Mouse (Mus musculus) forebrain, postnatal 0 days (tissue): ENCODE data around the gene Pou1f1. TPM values are rescaled to one million over a fixed set of nuclear protein-coding genes. Genes with fewer than 3 reads are reported as not detected.

ENCODE experiments used
- ATAC-seq: fragments of 200-750 bp; cut with Nextera tagmentation; 2 replicates; pipeline ENCODE4 v1.8.0; 2017; ENCODE audit warnings: mild to moderate bottlenecking, moderate library complexity
- DNase-seq: peaks from one replicate; pipeline ENCODE4 v3.0.0-alpha.2; 2015
- H3K27ac ChIP-seq: fragments of 300-500 bp; sonication (generic); 2 replicates; pipeline ENCODE4 v1.5.1; 2014; ENCODE audit warnings: low read depth, mild to moderate bottlenecking, antibody characterized with exemption, low read length, moderate library complexity, mixed read lengths
- H3K27me3 ChIP-seq: fragments of 300-500 bp; sonication (generic); 2 replicates; pipeline ENCODE4 v1.6.1; 2014; ENCODE audit warnings: mild to moderate bottlenecking, low read length, mixed read lengths; ENCODE audit not compliant: insufficient read depth
- H3K36me3 ChIP-seq: fragments of 300-500 bp; sonication (generic); 2 replicates; pipeline ENCODE4 v1.6.1; 2014; ENCODE audit warnings: mild to moderate bottlenecking, moderate library complexity; ENCODE audit not compliant: insufficient read depth
- H3K4me1 ChIP-seq: fragments of 300-500 bp; sonication (generic); 2 replicates; pipeline ENCODE4 v1.6.1; 2014; ENCODE audit warnings: antibody characterized with exemption; ENCODE audit not compliant: insufficient read depth
- H3K4me2 ChIP-seq: fragments of 300-500 bp; sonication (generic); 2 replicates; pipeline ENCODE4 v1.6.1; 2014; ENCODE audit warnings: low read depth, mild to moderate bottlenecking, moderate library complexity
- H3K4me3 ChIP-seq: fragments of 300-500 bp; sonication (generic); 2 replicates; pipeline ENCODE4 v1.5.1; 2014; ENCODE audit warnings: low read depth, low read length, mixed read lengths
- H3K9ac ChIP-seq: fragments of 300-500 bp; sonication (generic); 2 replicates; pipeline ENCODE4 v1.6.1; 2014; ENCODE audit warnings: mild to moderate bottlenecking
- H3K9me3 ChIP-seq: fragments of 300-500 bp; sonication (generic); 2 replicates; pipeline ENCODE4 v1.6.1; 2016; ENCODE audit warnings: low read length
- CTCF ChIP-seq: sonication (generic); IDR thresholded peaks from 2 replicates; pipeline ENCODE4 v1.5.1; 2016; ENCODE audit warnings: antibody characterized with exemption, control low read depth, low read depth
- WGBS: fragments of 180-500 bp; shearing (Covaris S2); extraction: QIAGEN DNeasy Blood & Tissue Kit; methylation state at CpG from one replicate; pipeline ENCODE4 v1.1.7; 2014; 5-methylcytosine and 5-hydroxymethylcytosine counted together
- polyA plus RNA-seq: library from polyadenylated mRNA; unstranded; fragments of >200 nt; fragmentation: Nextera tagmentation; extraction: Ambion mirVana; gene quantifications from 2 replicates; pipeline ENCODE4 v1.2.1, GENCODE M21; 2015
- total RNA-seq: library from RNA; depleted of rRNA; stranded (reverse); fragments of >200 nt; gene quantifications from 2 replicates; pipeline ENCODE4 v1.2.3, GENCODE M21; 2014; rRNA removed

Gene Pou1f1
- total and polyA plus RNA-seq, 2 experiments from 2014 or later = not detected

DNA sequence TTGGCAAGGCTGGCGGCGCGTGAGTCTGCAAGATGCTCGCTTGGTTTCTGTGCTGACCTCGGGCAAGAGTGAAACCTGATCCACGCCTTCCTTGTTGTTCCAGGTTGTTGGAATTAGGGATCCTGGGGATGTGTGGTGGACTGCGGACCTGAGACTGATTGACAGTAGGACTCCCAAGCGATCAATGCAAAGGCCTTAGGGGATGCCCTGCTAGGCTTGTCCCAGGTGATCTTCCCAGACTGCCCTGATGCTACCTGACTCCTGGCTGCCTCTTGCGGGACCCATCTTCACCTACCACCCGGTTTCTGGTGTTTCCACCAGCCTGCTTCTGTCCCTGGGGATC is 42.5 kb downstream of the Pou1f1 start:
- TF ChIP-seq CTCF = no peak
- Histone ChIP-seq H3K36me3 (no peaks in the 10 kb centered on the region), H3K4me3 (peak overlapping the region; percentile 82), H3K4me2 (peak overlapping the region; percentile 75), H3K9ac (peak overlapping the region; percentile 79), H3K27me3 (no peaks in the 10 kb centered on the region), H3K9me3 (no peaks in the 10 kb centered on the region), H3K27ac (peak overlapping the region; percentile 63; the same call in 1 of the 2 replicates), H3K4me1 (no peaks in the 10 kb centered on the region)
- WGBS = 1% methylated on average over 10 of the region's 10 CpGs
- ATAC-seq = peak; percentile 54
- DNase-seq = no peak

DNA sequence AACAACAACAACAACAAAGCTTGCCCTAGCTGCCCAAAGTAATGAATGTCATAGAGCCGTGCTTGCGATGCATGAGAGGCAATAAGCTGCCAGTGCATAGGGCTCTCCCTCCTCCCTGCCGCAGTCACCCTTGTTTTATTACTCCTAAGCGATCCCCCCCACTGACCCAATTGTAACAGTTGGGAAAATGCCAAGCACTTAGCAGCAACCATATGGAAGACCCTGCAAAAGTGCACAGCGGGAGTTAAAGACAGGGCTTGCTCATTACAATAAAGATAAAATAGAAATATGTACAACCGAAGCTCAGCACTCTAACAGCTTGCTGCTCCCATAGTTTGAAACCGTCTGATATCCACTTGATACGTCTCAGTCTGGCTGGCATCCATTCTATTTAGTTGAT is 44.0 kb downstream of the Pou1f1 start:
- DNase-seq (no peak), ATAC-seq (no peak)
- Histone ChIP-seq H3K9me3 (no peaks in the 10 kb centered on the region), H3K4me3 (no peak overlapping the region), H3K27ac (no peak overlapping the region), H3K27me3 (no peaks in the 10 kb centered on the region), H3K9ac (no peak overlapping the region), H3K4me1 (no peaks in the 10 kb centered on the region), H3K4me2 (no peak overlapping the region), H3K36me3 (no peaks in the 10 kb centered on the region)
- 44% methylated on average over 8 of the region's 8 CpGs for WGBS
- TF ChIP-seq CTCF = no peak

DNA sequence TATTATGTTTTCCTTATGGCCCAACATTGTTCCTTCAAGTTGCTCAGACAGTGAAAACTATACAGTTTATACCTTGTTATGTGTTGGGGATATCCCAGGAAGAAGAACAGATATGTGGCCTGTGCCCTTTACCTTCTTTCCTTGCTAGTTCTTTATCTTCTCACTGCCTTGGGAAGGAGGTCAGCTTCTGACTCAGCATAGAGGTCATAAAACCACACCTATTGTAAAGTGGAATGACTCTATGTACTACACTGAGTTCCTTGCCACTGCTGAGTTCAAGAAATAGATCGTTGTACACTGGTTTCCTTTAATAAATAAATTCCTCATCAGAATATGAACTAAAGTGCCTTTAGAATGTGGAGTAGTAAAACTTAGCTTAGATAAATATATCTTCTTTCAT is 44.6 kb downstream of the Pou1f1 start:
- Histone ChIP-seq H3K4me3 (no peak overlapping the region), H3K4me1 (no peaks in the 10 kb centered on the region), H3K4me2 (no peak overlapping the region), H3K36me3 (no peaks in the 10 kb centered on the region), H3K9ac (no peak overlapping the region), H3K9me3 (no peaks in the 10 kb centered on the region), H3K27me3 (no peaks in the 10 kb centered on the region), H3K27ac (no peak overlapping the region)
- ATAC-seq (no peak), DNase-seq (no peak)
- no peak for TF ChIP-seq CTCF
- 94% methylated on average over 1 of the region's 1 CpGs for WGBS

DNA sequence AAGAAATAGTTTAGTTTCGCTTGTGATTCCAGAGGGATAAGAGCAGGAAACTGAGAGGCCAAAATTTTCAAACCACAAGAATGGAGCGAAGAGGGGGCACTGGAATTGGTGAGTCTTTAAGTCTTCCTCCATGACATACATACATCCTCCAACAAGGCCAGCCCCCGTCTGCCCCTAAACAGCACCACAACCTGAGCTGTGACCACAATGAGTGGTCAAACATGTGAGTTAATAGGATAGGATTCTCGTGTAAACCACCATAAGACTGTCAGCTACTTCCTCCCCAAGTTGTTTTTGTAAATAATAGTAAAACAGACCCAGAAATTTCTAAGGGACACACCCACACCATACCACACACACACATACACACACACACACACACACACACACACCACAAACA is 48.5 kb downstream of the Pou1f1 start:
- H3K9me3 ChIP-seq = no peaks in the 10 kb centered on the region
- no peaks in the 10 kb centered on the region for H3K36me3 ChIP-seq
- H3K4me2 ChIP-seq = no peak overlapping the region
- DNase-seq (no peak), ATAC-seq (no peak)
- no peaks in the 10 kb centered on the region for H3K4me1 ChIP-seq
- H3K27me3 ChIP-seq = no peaks in the 10 kb centered on the region
- no peak overlapping the region for H3K9ac ChIP-seq
- 80% methylated on average over 4 of the region's 4 CpGs for WGBS
- no peak for TF ChIP-seq CTCF
- no peak overlapping the region for H3K27ac ChIP-seq
- H3K4me3 ChIP-seq = no peak overlapping the region

DNA sequence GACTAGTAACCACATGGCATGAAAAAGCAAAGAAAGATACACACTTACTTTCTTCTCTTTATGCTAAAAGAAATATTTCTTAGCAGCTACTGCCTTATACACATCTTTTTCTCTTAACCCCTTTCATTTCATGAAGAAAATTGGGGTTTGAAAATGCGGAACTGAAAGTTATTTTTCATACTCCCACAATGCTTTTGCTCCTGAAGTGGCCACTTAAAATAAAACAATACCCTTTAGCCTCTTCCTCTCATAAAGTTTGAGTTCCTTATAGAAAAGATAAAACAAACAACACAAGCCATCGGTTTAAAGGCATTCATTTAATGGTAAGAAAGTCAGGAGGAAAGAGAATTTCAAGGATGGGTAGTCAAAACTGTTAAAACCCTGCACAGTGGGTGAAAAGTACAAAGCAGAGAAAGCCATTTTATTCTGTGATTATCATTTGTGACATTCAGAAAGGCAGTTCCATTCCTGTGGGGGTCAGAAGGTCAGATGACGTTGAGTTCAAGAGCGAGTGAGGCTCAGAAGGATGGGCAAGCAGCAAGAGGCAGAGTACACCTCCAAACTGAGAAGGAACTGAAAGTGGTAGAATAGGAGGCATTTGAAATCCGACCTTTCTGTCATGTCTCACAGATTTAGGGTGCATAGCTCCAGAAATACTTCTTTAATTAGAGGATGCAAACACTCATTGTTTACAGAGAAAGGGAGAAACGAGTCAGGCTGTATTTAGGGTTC is 57.2 kb downstream of the Pou1f1 start:
- Histone ChIP-seq H3K4me1 (no peaks in the 10 kb centered on the region), H3K4me2 (no peak overlapping the region), H3K27ac (no peak overlapping the region), H3K27me3 (no peaks in the 10 kb centered on the region), H3K36me3 (no peaks in the 10 kb centered on the region), H3K4me3 (no peak overlapping the region), H3K9ac (no peak overlapping the region), H3K9me3 (no peaks in the 10 kb centered on the region)
- 53% methylated on average over 6 of the region's 6 CpGs for WGBS
- DNase-seq (no peak), ATAC-seq (no peak)
- TF ChIP-seq CTCF = no peak

Other genes with a start within 250 kb of the Pou1f1 start
- 63.1 and 65.0 TPM in 2 replicates for gene Chmp2b, start 42.2 kb downstream of the Pou1f1 start, total RNA-seq
- gene Chmp2b, start 42.2 kb downstream of the Pou1f1 start, polyA plus RNA-seq = 124 and 140 TPM in 2 replicates